Mouse (Mus musculus): ENCODE measurements around the gene Sult2a2.
"Not testable (repeated sequence)": the region's sequence is repeated elsewhere in the genome, so short reads cannot be mapped to it uniquely, and the experiment has no call there.

Gene Sult2a2

DNA sequence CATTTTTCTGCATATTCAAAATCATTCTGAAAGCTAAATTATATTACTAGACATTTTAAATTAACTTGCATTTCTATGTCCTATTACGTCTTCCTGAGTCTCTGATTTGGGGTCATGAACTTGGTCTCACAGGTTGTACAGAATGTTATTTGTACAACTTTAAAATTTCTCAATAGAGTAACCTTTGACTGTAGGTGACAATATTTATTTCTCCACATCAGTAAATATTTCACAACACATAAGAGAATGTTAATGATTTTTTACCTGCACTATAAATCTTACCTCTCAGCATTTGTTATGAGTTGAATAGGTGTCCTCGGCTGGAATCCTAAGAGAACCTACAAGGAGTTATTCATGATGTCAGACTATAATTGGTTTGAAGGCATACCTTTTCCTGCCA is at the start of gene Sult2a2:
Gene Sult2a2 (plus strand): TSS at position 301 of the 400 bp plus-strand sequence.
- not testable (repeated sequence) for DNase-seq

DNA sequence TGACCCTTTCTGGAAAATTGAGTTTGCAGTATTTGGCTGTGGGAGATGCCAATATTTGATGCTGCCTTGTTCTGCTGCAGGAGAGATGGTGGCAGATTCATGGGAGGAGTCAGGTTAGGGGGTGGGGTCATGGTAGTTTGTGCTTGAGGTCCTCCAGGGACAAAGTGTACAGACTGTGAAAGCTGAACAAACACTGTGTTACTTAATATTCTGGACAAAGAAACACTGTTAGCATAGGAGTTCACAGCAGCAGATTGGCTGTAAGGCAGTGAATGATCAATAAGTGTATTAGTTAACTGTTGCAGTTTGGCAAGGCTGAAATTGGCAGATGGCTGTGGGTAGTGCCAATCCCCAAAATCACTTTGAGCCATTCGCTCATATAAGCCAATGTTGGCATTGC is 80.6 kb downstream of the Sult2a2 start:
- no peak for DNase-seq
